Mouse (Mus musculus) adrenal gland, postnatal 25 days (tissue): ENCODE measurements around the gene Rgs5. TPM values are rescaled to one million over a fixed set of nuclear protein-coding genes. Genes with fewer than 3 reads are reported as not detected.

Experiments
- DNase-seq: peaks from one replicate; pipeline ENCODE4 v3.0.0; 2021; ENCODE audit warnings: mixed read lengths
- long read RNA-seq: library from polyadenylated mRNA; stranded (forward); transcript quantifications from one replicate; pipeline ENCODE4 v2.0.0, GENCODE M21; 2021
- total RNA-seq: library from RNA; stranded (reverse); gene quantifications from 2 replicates; pipeline ENCODE4 v1.2.3, GENCODE M21; 2021

Rgs5 gene
- total RNA-seq, result 33.6 and 35.4 TPM in 2 replicates
- long read RNA-seq, full-length matches to known transcripts, result 28 of 38 reads
- long read RNA-seq, partial matches to known transcripts, result 10 of 38 reads
- long read RNA-seq, other reads (novel, unspliced or antisense), result 0 of 38 reads

DNA sequence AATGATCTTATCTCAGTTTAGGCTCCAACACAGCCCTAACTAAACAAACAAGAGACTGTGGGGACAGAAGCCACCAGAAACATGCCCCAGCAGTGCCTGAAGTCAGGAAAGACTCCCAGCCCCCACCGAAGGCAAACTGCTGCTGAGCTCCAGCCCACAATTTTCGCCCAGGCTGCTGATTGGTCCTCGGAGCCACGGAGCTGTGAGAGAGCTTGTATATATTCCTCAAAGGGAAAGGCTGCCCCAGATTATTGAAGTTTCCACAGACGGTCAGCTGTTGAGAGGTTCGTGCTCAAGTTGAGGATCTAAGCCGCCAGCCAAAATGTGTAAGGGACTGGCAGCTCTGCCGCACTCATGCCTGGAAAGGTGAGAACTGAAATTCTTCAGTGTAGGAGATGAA lies at the start of gene Rgs5:
TSS of gene Rgs5 (plus strand) at position 246 of the 400 bp plus-strand sequence.
- DNase-seq, result peak; percentile 22

DNA sequence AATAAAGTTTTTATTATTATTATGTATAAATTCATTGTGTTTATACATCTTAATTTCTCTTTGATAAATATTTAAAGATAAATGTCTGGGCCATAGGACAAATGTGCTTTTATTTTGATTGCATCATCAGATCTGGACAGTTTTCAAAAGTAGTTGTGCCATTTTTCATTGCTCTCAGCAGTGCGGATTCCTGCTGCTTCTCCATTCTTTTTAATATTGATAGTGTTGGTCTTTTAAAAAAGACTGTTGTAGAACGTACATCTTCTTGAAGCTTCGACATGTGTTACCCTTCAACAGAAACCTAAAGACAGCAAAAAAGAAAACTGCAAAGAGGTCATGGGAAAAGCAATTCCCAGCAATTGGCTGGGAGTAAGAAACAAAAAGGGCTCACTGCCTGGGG lies 49.1 kb upstream of the Rgs5 start:
- DNase-seq, result no peak

DNA sequence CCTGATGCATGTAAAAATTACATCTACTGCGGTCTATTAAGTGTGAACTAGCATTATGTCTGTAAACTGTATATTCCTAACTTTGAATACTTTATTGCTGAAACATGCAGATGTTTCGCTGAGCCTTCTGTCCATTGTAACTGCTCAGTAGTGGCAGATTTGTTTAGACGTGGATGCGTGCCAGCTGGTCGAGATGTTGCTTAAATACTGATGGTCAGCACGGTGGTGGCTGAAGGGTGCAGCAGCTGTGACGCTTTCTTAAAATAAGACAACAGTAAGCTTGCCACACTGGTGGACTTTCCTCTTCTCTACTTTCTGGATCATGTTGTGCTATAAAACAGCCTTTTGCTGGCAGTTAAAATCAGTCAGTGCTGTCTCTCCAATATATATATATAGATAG lies 25.6 kb upstream of the Rgs5 start:
- DNase-seq, result no peak

DNA sequence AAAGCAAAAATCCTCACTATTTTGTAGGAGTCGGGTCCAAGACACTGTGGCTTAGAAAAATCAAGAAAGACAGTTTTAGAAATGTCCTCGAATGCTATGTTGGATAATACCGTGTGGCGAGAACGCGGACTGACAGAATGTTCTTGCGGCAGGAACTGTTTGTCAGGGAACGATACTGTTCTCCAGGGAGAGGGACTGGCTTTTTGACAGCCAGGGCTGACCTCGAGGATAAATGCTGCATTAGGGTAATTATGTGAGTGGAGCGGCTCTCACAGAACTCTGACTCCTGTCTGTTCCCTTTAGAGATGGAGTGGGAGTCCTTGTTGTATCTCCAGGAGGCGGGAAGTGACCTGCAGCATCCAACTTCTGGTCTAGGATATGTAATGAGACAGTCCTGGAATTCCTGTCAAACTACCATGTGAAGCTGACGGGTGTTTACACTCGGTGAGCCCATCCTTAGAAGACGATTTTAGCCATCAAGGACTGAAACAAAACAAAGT lies 18.0 kb upstream of the Rgs5 start:
- DNase-seq, result no peak

DNA sequence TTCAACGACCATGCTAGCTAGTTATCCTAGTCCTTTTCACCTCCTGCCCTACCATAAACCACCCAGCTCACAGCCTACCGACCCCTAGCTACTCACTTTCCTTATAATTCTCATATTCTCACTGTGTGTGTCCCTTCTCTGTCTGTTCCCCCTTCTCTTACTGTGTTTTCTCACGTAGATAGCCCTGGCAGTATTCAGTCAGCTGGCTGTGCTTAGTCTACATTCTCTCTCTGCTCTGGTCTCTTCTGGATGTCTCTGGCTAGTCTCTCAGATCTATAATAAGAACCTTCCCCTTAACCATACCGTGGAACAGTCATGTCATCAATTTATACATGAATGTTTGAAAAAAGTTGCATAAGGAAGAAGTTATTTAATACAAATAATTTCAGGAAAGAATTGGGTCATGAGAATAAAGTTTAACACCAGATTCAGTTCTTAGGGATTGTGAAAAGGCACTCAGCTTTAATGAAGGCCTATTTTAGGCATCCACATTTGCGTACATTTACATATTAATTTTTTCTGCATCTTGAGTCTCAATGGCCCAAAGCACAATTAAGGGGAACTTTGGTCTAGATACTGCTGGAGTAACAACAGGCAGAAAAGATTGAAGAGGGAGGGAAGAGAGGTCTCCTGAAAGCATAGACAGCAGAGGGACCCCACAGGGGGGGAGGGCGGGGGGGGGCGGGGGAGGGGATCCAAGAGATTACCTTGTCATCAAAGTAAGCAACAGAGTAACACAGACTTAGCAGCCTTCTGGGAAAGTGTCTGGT lies 10.2 kb upstream of the Rgs5 start:
- no peak for DNase-seq

DNA sequence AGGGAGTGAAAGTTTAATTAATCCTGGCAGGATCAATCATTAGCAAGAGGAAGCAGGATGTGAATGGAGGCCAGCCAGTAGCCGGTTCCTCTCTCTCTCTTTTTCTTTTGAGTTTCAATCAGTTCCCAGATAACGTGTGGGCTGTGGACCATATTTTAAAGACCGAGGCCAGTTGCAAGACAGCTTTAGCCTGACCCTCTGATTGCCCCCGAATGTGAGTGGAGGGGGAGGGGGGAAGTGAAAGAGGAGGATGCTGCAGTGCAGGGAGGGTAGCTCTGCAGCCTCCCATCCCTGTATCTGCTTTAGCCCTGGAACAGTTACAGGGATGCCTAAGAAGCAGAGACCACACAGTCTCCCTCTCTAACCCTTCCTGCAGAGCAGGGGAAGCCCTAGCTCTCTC lies 4.2 kb downstream of the Rgs5 start:
- no peak for DNase-seq

DNA sequence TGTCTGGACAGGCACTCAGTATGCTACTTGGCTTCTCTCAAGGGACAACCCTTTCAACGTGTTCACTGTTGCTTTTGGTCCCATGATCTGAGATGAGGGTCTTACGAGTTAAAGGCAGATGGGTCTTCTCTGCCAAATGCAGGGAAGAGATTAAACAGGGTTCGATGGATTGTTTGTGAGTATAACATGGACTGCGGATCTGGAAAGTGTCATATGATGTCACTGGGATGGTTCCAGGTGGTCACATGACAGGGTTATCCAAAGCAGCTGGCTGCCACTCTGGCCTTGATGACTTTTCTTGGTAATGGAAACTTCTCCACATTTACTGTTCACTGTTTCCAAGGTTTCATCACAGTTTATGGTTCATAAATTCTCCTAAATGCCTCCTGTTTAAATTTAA lies 12.0 kb downstream of the Rgs5 start:
- DNase-seq, result no peak

DNA sequence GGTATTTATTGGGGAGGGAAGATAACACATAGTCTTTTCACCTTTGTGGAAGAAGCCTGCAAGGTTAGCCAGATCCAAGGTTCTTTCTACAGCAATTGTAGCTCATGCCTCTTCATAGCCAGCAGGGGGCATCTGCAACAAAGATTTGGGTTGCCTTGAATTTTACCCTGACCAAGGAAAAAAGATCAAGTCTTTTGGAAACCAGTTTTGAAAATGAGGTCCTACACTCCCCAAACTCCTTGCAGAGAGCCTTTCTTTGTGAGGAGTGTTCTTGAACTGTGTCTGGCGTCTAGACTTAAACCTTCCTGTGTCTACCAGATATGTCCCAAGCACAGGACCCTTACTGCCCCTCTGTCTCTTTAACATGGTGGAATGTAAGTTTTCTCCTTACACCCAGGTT lies 15.4 kb downstream of the Rgs5 start:
- DNase-seq, result peak; percentile 13

DNA sequence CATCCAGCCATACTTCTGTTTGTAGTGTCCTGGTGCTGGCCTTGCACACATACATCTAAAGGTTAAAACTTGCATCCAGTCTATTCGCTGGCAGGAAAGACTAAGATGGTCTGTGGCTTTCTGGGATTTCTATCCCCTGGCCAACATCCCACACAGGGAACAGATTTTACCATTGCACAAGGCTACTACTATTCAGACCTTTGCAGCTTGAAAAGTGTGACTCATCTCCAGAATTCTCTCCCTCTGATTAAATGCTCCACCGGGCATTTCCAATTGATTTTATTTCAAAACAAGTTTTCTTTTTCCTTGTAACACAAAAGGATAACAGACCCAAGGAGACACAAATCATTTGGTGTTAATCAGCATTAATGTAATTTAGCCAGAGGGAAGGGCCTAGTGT lies 16.5 kb downstream of the Rgs5 start:
- DNase-seq, result no peak

DNA sequence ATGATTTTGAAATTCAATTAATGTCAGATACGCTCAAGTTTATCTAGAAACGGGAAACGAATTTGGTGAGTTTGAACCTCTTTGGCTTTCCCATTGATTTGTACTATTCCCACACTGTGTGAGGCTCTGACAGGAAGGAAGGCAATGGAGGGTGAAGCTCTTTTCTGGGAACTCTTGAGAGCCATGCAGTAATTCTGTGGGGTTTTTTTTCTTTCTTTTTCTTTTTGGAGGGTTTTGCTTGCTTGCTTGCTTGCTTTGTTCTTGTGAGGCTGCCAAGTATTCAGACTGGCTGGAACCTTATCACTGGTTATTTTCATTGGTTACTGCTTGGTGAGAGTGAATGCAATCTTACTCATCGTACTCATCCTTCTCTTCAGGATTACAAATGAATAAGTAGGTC lies 17.0 kb downstream of the Rgs5 start:
- DNase-seq, result no peak

DNA sequence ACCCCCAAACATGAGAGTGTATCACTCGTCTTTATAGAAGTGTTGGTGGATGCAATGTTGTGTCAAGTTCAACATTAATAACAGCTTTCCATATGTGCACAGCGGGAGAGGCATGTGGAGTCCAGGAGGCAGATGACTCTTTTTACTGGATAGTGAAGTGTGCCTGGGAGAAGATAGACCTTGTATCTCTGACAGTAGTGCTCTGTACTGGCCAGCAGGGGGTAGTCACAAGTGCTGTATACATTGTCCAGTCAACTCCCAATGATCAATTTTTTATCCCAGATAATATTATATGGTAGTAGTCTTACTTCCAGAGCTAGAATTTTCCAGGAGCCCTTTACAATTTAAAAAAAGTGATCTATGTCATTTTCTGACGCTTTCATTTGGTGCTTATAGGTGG lies 18.8 kb downstream of the Rgs5 start:
- DNase-seq, result no peak

DNA sequence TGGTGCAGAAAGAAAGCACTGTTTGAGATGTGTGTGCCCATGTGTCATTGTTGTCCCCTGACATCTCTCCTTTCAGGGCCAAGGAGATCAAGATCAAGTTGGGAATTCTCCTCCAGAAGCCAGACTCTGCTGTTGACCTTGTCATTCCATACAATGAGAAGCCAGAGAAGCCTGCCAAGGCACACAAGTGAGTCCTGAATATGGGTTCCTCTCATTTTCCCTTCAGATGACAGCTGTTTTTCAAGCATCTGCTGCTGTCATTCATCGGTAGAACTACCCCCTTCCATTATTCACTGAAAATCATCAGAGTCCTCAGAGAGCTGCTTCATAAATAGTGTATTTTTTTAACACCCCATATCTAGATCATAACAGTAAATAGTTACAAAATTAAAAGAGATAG lies 21.4 kb downstream of the Rgs5 start:
- DNase-seq, result no peak

DNA sequence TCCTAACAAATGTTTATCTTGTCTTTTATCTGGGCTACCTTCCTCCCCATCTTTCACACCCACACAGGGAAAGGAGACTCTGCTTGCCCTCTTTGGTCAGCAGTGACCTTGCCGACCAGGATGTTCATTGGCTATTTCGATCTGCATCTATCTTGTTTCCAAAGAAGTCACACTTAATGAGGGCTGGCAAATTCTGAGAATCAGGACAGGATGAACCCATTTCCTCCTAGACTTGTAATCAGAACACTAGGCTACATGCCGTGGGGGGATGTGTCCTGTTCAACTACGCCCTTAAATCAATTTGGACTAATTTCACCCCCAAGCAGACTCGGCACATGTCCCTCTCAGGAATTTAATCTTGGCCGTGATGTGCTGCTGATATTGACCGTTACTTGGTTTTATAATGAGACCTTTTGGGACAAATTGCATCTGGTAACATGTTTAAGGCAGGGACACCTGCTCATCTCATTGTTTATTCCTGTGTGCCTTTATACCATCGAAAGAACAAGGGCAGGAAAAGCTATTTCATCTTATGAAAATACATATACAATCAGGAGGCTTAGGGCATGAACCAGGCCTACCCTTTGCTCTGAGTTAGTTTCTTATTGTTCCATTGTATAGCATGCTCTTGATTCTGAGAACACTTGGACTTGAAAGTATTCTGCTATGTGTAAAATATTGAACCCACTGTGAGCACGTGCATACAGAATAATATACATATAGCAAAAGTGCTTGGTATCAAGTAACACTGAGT lies 25.3 kb downstream of the Rgs5 start:
- DNase-seq, result no peak

DNA sequence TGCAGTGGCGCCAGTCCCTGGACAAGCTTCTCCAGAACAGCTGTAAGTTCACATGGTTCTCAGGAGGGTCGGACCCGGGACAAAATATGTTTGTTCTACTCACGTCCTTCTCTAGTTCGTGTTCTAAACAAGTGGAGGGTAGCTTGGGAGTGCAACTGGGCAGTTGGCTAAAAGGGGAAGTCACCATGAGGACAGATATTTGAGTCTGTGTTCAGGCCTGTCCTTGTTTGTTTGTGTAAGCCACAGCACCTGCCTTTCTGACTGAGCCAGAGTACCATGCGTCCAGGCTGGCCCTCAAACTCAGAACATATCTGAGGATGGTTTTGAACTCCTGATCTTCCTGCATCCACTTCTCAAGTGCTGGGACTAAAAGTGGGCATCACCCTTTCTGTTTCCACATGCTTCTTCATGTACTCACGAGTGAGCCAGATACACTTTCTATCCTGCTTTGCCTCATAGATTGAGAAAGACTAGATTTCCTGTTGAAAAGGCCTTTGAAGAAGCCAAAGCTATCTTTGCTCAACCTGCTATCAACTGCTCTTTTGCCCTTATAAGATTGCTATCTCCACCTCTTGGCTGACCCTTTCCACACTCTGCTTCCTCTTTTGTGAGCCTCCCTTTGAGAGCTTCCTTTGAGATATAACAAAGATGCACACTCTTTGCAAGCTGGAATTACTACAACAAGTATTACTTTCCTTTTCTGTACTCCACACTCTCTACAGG lies 27.6 kb downstream of the Rgs5 start:
- no peak for DNase-seq

DNA sequence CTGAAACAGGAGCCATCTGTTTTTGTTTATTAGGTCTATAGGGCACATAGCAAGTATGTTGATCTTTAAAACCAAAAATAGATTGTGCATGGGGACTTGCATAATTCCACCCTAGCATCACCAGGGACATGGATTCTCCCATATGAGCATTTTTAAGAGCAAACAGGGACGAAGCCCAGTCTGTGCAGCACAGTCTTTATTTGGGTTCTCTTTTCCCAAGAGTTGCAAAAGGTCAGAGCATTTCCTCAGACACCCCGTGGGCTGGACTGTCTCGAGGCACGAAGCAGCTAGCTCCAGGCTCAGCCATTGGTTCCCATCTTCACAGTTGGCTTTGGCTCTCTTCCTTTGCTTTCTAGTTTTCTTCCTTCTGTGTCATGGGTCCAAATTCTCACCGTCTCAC lies 30.0 kb downstream of the Rgs5 start:
- DNase-seq, result no peak

DNA sequence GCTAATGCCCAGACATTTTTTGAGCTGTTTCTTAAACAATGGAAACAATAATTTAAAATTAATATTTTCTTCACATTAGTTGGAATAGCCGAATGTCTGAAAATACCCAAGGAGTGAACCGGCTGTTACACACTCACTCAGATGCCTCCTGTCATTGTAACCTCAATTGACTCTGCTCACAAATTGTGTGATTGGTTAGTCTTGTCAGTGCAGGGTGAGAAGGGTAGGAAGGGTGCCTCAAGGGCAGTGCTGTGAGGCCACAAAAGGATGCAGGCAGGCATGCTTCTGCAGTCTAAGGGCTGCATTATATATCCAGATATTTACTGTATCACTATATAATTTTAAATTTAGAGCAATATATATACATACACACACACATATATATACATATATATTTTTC lies 37.7 kb downstream of the Rgs5 start:
- DNase-seq, result no peak

DNA sequence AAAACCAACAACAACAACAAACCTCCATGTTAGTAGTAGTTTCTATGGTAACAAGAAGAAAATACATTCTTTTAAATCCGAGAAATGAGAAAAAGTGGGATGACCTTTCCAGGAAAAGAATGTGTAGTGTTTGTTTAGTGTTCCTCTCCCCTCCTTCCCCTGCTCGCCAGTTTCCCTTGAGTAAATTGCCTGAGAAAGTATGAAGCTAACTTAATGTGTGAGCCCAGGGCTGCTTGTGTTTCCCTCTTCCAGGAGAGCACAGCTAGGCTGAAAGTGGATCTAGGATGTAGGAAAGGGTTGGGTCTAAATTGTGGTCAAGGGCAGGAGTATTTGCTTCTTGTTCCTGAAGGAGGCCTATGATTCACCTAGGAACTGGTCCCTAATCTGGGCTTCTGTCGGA lies 38.2 kb downstream of the Rgs5 start:
- no peak for DNase-seq

DNA sequence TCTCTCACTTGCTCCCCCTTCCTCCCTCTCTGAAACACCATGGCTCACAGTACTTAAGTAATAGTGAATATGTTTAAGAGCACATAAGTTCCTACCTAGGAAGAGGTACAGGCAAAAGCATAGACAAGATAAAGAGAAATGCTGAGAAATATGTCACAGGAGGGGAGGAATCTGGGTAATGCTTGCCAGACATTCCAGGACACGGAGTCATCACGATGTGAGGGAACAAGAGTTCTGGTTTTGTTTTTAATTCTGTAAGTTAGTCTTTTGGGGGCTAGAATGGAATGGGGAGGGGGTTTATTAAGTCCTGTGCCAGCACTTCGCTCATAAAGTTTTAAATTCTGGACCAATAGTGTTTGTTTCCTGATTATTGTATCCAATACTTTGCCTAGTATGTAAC lies 40.1 kb downstream of the Rgs5 start:
- DNase-seq, result no peak

DNA sequence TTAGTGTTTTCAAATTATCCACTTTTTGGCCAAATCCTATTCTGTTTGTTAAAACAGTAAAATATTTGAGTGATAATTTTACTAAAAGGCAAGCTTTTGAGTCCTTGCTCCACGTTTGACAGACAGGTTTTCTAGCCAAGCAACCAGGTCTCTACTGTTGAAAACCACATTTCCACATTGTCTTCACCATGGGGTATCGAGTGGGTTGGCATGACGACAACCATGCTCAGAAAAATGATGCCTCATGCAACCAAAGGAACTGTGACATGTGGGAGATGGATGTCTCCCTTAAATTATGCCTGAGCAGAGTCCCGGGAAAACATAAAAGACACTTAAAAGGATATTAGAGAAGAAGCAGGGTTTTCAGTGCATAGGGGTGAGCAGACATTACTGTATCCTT lies 41.9 kb downstream of the Rgs5 start:
- no peak for DNase-seq

DNA sequence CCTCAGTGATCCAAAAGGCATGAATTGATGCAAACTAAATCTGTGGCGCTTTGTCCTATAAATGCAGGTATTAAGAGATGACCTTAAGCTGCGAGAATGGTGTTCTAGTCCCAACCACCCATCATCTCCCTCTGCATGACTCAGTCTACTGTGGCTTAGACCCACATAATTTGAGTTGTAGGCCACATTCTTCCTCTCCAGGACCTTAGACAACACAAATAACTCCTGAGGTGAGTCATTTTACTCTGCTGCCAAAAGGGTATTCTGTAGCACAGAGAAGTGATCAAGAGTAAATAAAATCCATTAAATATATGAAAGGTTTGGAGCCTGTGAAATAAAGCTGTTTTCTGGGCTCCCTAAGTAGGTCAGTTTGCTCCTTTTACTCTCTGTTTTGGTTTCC lies 43.9 kb downstream of the Rgs5 start:
- DNase-seq, result no peak

DNA sequence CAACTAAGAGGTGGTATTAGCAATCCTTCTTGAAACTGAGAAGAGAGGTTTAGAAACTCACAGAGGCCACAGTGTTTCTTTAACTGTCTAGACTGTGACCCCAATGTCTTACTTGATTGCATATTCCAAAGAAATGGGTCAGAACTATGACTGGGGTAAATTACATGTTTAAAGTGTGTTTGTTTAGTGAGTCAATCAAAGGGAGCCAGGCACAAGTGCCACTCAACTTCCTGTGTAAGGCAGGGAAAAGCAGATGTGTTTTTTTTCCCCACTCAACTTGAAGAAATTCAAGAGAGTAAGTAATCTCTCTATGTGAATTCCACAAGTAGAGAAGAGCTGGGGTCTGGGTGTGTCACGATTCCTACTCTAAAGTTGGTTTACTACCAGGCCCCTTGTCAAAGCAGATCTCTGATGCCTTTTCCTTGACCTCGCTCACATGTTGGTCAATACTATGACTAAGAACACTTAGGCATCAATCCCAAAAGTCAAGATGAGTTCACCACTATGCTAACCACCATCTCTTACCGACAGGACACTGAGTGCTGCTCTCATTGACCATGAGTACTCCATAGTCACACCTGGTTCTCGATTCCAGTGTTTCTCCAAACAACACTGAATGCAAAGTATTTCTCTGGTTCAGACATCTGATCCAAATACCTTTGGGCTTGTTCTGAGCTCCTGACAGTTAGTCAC lies 49.2 kb downstream of the Rgs5 start:
- no peak for DNase-seq

DNA sequence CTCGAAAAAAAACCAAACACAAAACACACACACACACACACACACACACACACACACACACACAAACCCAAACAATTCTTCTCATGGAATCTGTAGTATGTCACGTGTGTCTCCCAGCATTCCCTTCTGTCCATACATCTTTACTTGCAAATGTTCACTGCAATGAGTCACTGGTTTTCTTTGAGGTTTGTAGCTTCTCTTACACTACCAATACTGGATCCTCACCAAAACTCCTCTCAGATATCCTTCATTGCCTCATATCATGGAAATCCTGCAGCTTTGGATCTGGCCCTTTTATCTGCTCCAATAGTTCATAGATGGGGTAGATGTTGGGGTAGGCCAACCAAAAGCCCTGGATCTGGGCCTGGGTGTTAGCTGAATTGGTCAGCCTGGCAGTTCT lies 66.5 kb downstream of the Rgs5 start:
- DNase-seq, result no peak
